Mouse (Mus musculus): ENCODE results near the gene Acap1. TPM values are rescaled to one million over a fixed set of nuclear protein-coding genes. Genes with fewer than 3 reads are reported as not detected.
A peak's percentile ranks its signal among the peaks of the same experiment; 100 is the strongest.
"Not testable (repeated sequence)": the region's sequence is repeated elsewhere in the genome, so short reads cannot be mapped to it uniquely, and the experiment has no call there.

Gene Acap1
- polyA plus RNA-seq, 1 experiment from 2014 or later, result 6.8 TPM

GRCm38 (mm10) chr11:69917379-69917948 is 22.1 kb upstream of the Acap1 start:
- peak overlapping the region; percentile 69 for H3K9ac ChIP-seq (ENCODE audit: low read depth, low read length)

GRCm38 (mm10) chr11:69916652-69917378 is 21.5 kb upstream of the Acap1 start:
- H3K4me2 ChIP-seq (ENCODE audit: low read depth, low read length), result peak overlapping the region; percentile 96
- H3K36me3 ChIP-seq (ENCODE audit: control insufficient read depth, insufficient read depth), result peaks cover 46% of the 10 kb centered on the region
- ATAC-seq (ENCODE audit: low read depth); H3K27me3 ChIP-seq (ENCODE audit: control insufficient read depth, insufficient read depth, low read depth, low read length); H3K9me3 ChIP-seq (replicated peaks; ENCODE audit: control insufficient read depth, low read length): not testable (repeated sequence)
- peak overlapping the region; percentile 69 for H3K9ac ChIP-seq (ENCODE audit: low read depth, low read length)
- 35% methylated on average over 7 of the region's 7 CpGs for WGBS (ENCODE audit: insufficient replicate concordance)
- peak overlapping the region; percentile 93 for H3K4me3 ChIP-seq (ENCODE audit: low read depth, low read length)
- H3K27ac ChIP-seq (ENCODE audit: low read length), result peak overlapping the region; percentile 99
- H3K4me1 ChIP-seq (ENCODE audit: control insufficient read depth, low read depth, low read length), result peaks cover 52% of the 10 kb centered on the region

More at GRCm38 (mm10) chr11:69917379-69917948, 22.1 kb upstream of the Acap1 start:
- Histone ChIP-seq H3K4me1 (ENCODE audit: control insufficient read depth, low read depth, low read length) (peaks cover 54% of the 10 kb centered on the region), H3K4me3 (ENCODE audit: low read depth, low read length) (peak overlapping the region; percentile 10), H3K27ac (ENCODE audit: low read length) (peak overlapping the region; percentile 99), H3K9me3 (replicated peaks; ENCODE audit: control insufficient read depth, low read length) (no peaks in the 10 kb centered on the region), H3K4me2 (ENCODE audit: low read depth, low read length) (peak overlapping the region; percentile 96), H3K27me3 (ENCODE audit: control insufficient read depth, insufficient read depth, low read depth, low read length) (no peaks in the 10 kb centered on the region), H3K36me3 (ENCODE audit: control insufficient read depth, insufficient read depth) (peaks cover 40% of the 10 kb centered on the region)
- WGBS (ENCODE audit: insufficient replicate concordance), result 64% methylated on average over 8 of the region's 8 CpGs
- ATAC-seq (ENCODE audit: low read depth), result no peak

GRCm38 (mm10) chr11:69915667-69916627 is 20.6 kb upstream of the Acap1 start:
- 21% methylated on average over 5 of the region's 5 CpGs for WGBS (ENCODE audit: insufficient replicate concordance)
- H3K27ac ChIP-seq (ENCODE audit: low read length), result peak overlapping the region; percentile 99
- H3K36me3 ChIP-seq (ENCODE audit: control insufficient read depth, insufficient read depth), result peaks cover 54% of the 10 kb centered on the region
- peak overlapping the region; percentile 96 for H3K4me2 ChIP-seq (ENCODE audit: low read depth, low read length)
- peak overlapping the region; percentile 94 for H3K9ac ChIP-seq (ENCODE audit: low read depth, low read length)
- ATAC-seq (ENCODE audit: low read depth), result peak; percentile 64
- H3K4me1 ChIP-seq (ENCODE audit: control insufficient read depth, low read depth, low read length), result peaks cover 52% of the 10 kb centered on the region
- H3K4me3 ChIP-seq (ENCODE audit: low read depth, low read length), result peak overlapping the region; percentile 93
- no peaks in the 10 kb centered on the region for H3K27me3 ChIP-seq (ENCODE audit: control insufficient read depth, insufficient read depth, low read depth, low read length)
- no peaks in the 10 kb centered on the region for H3K9me3 ChIP-seq (replicated peaks; ENCODE audit: control insufficient read depth, low read length)

GRCm38 (mm10) chr11:69914917-69915430 is 19.6 kb upstream of the Acap1 start:
- Histone ChIP-seq H3K36me3 (ENCODE audit: control insufficient read depth, insufficient read depth) (peaks cover 59% of the 10 kb centered on the region), H3K27me3 (ENCODE audit: control insufficient read depth, insufficient read depth, low read depth, low read length) (no peaks in the 10 kb centered on the region), H3K4me3 (ENCODE audit: low read depth, low read length) (peak overlapping the region; percentile 93), H3K9ac (ENCODE audit: low read depth, low read length) (peak overlapping the region; percentile 94), H3K27ac (ENCODE audit: low read length) (peak overlapping the region; percentile 99), H3K4me2 (ENCODE audit: low read depth, low read length) (peak overlapping the region; percentile 96), H3K4me1 (ENCODE audit: control insufficient read depth, low read depth, low read length) (peaks cover 52% of the 10 kb centered on the region), H3K9me3 (replicated peaks; ENCODE audit: control insufficient read depth, low read length) (no peaks in the 10 kb centered on the region)
- WGBS (ENCODE audit: insufficient replicate concordance), result 24% methylated on average over 9 of the region's 9 CpGs
- ATAC-seq (ENCODE audit: low read depth), result no peak

GRCm38 (mm10) chr11:69914372-69914764 is 19.0 kb upstream of the Acap1 start:
- peak overlapping the region; percentile 94 for H3K9ac ChIP-seq (ENCODE audit: low read depth, low read length)
- WGBS (ENCODE audit: insufficient replicate concordance), result 1% methylated on average over 17 of the region's 17 CpGs
- peaks cover 50% of the 10 kb centered on the region for H3K4me1 ChIP-seq (ENCODE audit: control insufficient read depth, low read depth, low read length)
- peak overlapping the region; percentile 99 for H3K27ac ChIP-seq (ENCODE audit: low read length)
- H3K36me3 ChIP-seq (ENCODE audit: control insufficient read depth, insufficient read depth), result peaks cover 62% of the 10 kb centered on the region
- peak overlapping the region; percentile 93 for H3K4me3 ChIP-seq (ENCODE audit: low read depth, low read length)
- H3K27me3 ChIP-seq (ENCODE audit: control insufficient read depth, insufficient read depth, low read depth, low read length), result no peaks in the 10 kb centered on the region
- no peaks in the 10 kb centered on the region for H3K9me3 ChIP-seq (replicated peaks; ENCODE audit: control insufficient read depth, low read length)
- peak overlapping the region; percentile 96 for H3K4me2 ChIP-seq (ENCODE audit: low read depth, low read length)
- peak; percentile 8 for ATAC-seq (ENCODE audit: low read depth)

- Histone ChIP-seq H3K9ac (ENCODE audit: low read depth, low read length) (peak within 1 kb of the TSS; percentile 94), H3K36me3 (ENCODE audit: control insufficient read depth, insufficient read depth) (peaks cover 65% of the 10 kb centered on the region), H3K27me3 (ENCODE audit: control insufficient read depth, insufficient read depth, low read depth, low read length) (no peaks in the 10 kb centered on the region), H3K4me1 (ENCODE audit: control insufficient read depth, low read depth, low read length) (peaks cover 44% of the 10 kb centered on the region), H3K4me2 (ENCODE audit: low read depth, low read length) (peak within 1 kb of the TSS; percentile 96), H3K27ac (ENCODE audit: low read length) (peak within 1 kb of the TSS; percentile 99), H3K9me3 (replicated peaks; ENCODE audit: control insufficient read depth, low read length) (no peaks in the 10 kb centered on the region), H3K4me3 (ENCODE audit: low read depth, low read length) (peak within 1 kb of the TSS; percentile 93)
- ATAC-seq (ENCODE audit: low read depth), result peak; percentile 75
- 2% methylated on average over 61 of the region's 61 CpGs for WGBS (ENCODE audit: insufficient replicate concordance)
Measured at GRCm38 (mm10) chr11:69913554-69914371, 18.4 kb upstream of the Acap1 start, which contains the start of gene Gps2. Gps2 (plus strand) TSS chr11:69913888.

GRCm38 (mm10) chr11:69912716-69913530 is 17.6 kb upstream of the Acap1 start:
- peaks cover 36% of the 10 kb centered on the region for H3K4me1 ChIP-seq (ENCODE audit: control insufficient read depth, low read depth, low read length)
- WGBS (ENCODE audit: insufficient replicate concordance), result 74% methylated on average over 15 of the region's 15 CpGs
- H3K36me3 ChIP-seq (ENCODE audit: control insufficient read depth, insufficient read depth), result peaks cover 65% of the 10 kb centered on the region
- no peak for ATAC-seq (ENCODE audit: low read depth)
- H3K9ac ChIP-seq (ENCODE audit: low read depth, low read length), result peak overlapping the region; percentile 94
- H3K9me3 ChIP-seq (replicated peaks; ENCODE audit: control insufficient read depth, low read length), result no peaks in the 10 kb centered on the region
- H3K4me3 ChIP-seq (ENCODE audit: low read depth, low read length), result peak overlapping the region; percentile 93
- H3K4me2 ChIP-seq (ENCODE audit: low read depth, low read length), result peak overlapping the region; percentile 96
- H3K27ac ChIP-seq (ENCODE audit: low read length), result peak overlapping the region; percentile 71
- no peaks in the 10 kb centered on the region for H3K27me3 ChIP-seq (ENCODE audit: control insufficient read depth, insufficient read depth, low read depth, low read length)
